Mouse (Mus musculus): ENCODE measurements at regions not wholly inside any gene's neighbourhood (a gene's known extent, or its start where the extent isn't known, plus 50 kb on each side); places are given as distances from the start of the nearest gene placed in this dataset.
A peak's percentile ranks its signal among the peaks of the same experiment; 100 is the strongest.

GRCm38 (mm10) chr12:11518379-11518778 is 62.5 kb downstream of the Rad51ap2 start:
- DNase-seq (ENCODE audit: inconsistent age in 2 of 2, low spot score in 1 of 2): no peak

GRCm38 (mm10) chr12:11562891-11563290 is 107.0 kb downstream of the Rad51ap2 start:
- no peak for DNase-seq (ENCODE audit: inconsistent age in 2 of 2, low spot score in 1 of 2)

- DNase-seq (ENCODE audit: inconsistent age in 2 of 2, low spot score in 1 of 2): no peak
Observed at GRCm38 (mm10) chr12:11570160-11570559, 114.3 kb downstream of the Rad51ap2 start.

GRCm38 (mm10) chr12:11603946-11604345 is 148.1 kb downstream of the Rad51ap2 start:
- DNase-seq (ENCODE audit: inconsistent age in 2 of 2, low spot score in 1 of 2): no peak

GRCm38 (mm10) chr12:11608733-11609132 is 152.9 kb downstream of the Rad51ap2 start:
- peak in 1 of 2 experiments; percentile 23 for DNase-seq (ENCODE audit: inconsistent age in 2 of 2, low spot score in 1 of 2)

- no peak for DNase-seq (ENCODE audit: inconsistent age in 2 of 2, low spot score in 1 of 2)
Observed at GRCm38 (mm10) chr12:11611656-11612055, 155.8 kb downstream of the Rad51ap2 start.

DNA sequence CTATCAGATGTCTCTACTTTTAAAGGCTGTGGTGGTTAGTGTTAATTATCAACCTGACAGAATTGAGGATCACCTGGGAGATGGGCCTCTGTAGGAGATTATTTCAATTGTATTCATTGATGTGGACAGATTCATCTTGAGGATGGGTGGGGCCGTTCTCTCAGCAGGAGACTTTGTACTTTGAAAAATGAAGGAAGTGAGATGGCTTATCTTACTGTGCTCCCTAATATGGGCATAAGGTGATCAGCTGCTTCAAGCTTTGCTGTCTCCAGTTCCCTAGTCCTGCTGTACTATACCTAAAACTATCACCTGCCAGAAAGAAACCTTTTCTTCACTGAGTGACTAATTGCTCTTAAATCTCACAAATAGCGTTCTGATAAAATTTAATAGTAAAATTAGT is 159.4 kb downstream of the Rad51ap2 start:
- DNase-seq (ENCODE audit: inconsistent age in 2 of 2, low spot score in 1 of 2): no peak

DNA sequence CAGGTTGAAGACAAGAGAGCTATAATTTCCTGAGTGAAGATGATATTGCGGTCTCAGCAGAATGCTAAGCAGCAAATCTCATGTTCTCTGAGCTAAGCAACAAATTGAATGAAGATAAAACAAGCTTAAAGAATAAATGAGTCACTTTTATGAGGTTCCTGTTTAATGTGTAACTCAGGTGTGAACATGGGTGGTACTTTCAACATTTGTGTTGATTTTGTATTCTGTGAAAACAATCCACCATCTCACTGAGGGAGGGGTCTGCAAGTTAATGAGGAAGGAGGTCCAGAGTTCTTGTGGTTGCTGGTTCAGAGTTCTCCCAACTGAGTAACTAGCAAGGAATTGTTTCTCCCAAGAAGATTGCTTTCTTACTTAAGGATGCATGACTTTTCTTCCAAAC is 167.7 kb downstream of the Rad51ap2 start:
- no peak for DNase-seq (ENCODE audit: inconsistent age in 2 of 2, low spot score in 1 of 2)

GRCm38 (mm10) chr12:11630178-11630577 is 174.3 kb downstream of the Rad51ap2 start:
- no peak for DNase-seq (ENCODE audit: inconsistent age in 2 of 2, low spot score in 1 of 2)

DNA sequence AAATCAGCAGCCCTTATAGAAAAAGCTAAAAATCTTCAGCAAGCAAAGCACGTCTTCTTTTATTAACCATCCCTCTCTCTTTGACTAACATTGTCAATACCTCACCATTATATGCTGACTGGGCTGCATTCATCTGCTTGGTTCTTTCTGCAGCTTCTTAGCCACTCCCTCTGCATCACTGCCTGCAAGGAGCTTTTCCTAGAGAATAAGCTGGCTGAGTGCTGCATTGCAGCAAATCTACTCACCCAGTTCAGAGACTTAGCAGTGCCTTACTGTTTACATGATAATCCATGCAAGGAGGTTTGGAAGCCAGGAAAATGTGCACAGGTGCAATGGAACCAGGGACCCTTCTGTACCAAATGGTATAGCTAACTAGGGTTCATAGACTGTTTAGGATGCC is 175.9 kb downstream of the Rad51ap2 start:
- no peak for DNase-seq (ENCODE audit: inconsistent age in 2 of 2, low spot score in 1 of 2)

- peak in 1 of 2 experiments; percentile 52 for DNase-seq (ENCODE audit: inconsistent age in 2 of 2, low spot score in 1 of 2)
Observed at GRCm38 (mm10) chr12:11673281-11673680, 217.4 kb downstream of the Rad51ap2 start.

DNA sequence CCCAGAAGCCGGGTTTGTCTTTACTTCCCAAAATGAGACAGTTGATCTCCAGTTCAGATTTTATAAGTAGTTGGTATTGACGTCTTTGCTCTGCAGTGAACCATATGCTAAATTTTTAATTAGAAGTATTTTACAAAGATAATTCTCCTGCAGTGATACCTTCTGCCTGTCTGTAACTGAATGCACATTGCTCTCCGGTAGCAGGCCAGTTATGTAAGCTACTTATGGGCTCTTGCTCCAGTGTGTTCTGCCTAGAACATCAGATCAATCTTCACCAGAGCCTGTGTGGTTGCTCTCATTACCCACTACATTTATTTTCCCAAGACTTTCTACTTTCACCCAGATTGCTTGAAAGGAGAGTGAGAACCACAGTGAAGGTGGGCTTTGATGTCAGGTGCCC is 238.9 kb downstream of the Rad51ap2 start:
- DNase-seq (ENCODE audit: inconsistent age in 2 of 2, low spot score in 1 of 2): no peak

DNA sequence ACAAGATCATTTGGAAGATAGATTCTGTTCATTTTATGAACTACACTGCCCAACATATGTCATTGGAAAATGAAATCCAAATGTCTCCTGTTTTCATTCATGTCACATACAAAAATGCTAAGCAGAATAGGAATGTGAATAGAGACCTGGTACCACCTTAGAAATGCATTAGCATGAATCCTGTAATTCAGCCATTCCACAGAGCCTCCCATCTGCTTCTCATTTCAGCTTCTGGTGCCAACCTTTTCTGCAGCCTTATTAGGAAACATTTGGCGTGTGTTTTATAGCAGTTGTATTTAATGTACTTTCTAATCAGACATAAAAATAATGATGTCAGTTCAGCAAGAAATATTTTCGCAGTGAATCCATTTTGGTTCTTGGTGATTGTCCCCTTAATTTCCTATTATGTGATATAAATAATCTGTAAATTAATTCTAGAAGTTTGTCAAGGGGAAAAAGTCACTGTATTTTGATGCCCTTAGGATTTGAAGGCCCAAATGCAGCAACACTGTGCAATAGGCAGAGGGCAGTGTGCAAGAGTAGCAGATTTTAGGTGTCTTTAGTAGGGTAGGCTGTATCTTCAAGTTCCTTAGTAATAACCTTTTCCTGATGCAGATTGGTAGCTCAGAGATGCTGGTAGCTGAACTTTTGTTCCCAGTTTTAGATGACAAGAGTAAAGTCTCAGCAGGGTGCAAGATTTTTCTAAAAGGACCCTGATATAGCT is 253.2 kb downstream of the Rad51ap2 start:
- no peak for DNase-seq (ENCODE audit: inconsistent age in 2 of 2, low spot score in 1 of 2)

GRCm38 (mm10) chr12:11717633-11718032 is 261.8 kb downstream of the Rad51ap2 start:
- peak in 1 of 2 experiments; percentile 20 for DNase-seq (ENCODE audit: inconsistent age in 2 of 2, low spot score in 1 of 2)

DNA sequence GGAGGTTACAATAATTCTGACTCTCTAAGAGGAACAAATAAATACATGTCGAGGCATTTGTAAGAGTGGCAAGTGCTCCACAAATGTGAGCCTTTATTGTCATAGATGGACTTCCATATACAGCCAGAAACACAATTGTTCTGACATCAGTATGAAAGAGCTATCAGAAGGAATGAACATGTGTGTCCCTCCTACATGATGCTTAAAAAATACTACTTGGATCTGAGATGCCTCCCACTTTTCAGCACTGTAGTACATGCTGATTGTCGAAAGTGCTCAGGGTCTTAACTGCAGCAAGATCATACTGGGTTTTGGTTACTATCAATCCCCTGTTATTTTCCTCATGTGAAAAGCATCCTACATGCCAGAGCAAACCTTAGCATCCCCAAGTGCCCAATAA is 295.6 kb downstream of the Rad51ap2 start:
- no peak for DNase-seq (ENCODE audit: inconsistent age in 2 of 2, low spot score in 1 of 2)

DNA sequence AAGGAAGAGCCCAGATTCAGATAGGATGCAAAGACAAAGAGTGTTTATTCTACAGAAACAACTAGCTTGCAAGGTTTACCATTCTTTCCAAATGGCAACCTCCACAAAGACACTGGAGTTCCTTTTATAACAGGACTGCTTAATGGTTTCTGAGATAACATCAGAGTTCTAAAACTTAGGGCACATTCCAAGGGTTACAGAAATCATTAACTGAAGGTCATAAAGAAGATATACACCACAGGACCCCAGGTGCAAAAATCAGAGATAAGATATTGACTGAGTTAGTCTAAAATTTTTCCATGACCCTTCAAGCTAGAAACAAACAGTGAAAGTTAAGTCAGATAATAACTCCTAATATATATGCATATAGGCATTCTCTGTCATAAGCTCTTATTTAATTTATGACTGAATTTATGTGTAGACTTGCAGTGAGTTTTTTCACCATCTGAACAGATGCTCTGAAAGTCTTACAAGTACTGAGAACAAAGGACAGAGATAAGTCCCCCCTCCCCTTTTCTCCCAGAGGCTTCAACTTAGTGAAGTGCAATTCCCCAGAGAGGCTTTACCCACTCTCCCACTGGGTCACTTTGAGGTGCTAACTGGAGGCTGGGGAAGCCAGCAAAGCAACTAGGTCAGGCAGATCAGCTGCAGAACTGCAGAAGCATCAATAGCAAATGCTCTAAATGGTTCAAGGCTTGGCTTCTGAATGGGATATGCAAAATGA is 298.5 kb downstream of the Rad51ap2 start:
- DNase-seq (ENCODE audit: inconsistent age in 2 of 2, low spot score in 1 of 2): no peak

- DNase-seq (ENCODE audit: inconsistent age in 2 of 2, low spot score in 1 of 2): no peak
Observed at GRCm38 (mm10) chr12:11802326-11802725, 346.4 kb downstream of the Rad51ap2 start.

GRCm38 (mm10) chr12:11803162-11803561 is 347.3 kb downstream of the Rad51ap2 start:
- DNase-seq (ENCODE audit: inconsistent age in 2 of 2, low spot score in 1 of 2): no peak

GRCm38 (mm10) chr12:11829701-11830100 is 373.8 kb downstream of the Rad51ap2 start:
- no peak for DNase-seq (ENCODE audit: inconsistent age in 2 of 2, low spot score in 1 of 2)

GRCm38 (mm10) chr12:11831292-11831691 is 375.4 kb downstream of the Rad51ap2 start:
- no peak for DNase-seq (ENCODE audit: inconsistent age in 2 of 2, low spot score in 1 of 2)

- DNase-seq (ENCODE audit: inconsistent age in 2 of 2, low spot score in 1 of 2): no peak
Observed at GRCm38 (mm10) chr12:11837819-11838472, 382.1 kb downstream of the Rad51ap2 start.

DNA sequence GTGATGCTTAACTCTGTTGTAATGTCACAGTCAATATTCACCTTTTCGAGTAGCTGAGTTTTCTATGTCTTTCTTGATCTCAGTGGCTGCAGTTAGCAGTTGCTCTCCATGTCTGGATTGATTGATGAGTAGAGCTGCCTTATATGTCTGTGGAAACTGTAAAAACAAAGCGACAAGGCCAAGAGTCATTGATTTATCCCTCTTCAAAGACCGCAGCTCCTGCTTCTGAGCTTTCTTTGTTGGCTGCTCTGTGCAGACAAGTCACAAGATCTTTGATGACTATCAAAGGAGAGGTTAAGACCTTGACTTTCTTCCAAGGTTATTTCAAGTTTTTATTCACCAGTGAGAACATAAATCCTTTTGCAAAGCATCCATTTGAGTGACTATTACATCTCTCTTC is 395.2 kb downstream of the Rad51ap2 start:
- DNase-seq (ENCODE audit: inconsistent age in 2 of 2, low spot score in 1 of 2): peak; percentile 44 to 83
